Mouse (Mus musculus): ENCODE measurements around the gene Cit. TPM values are rescaled to one million over a fixed set of nuclear protein-coding genes. Genes with fewer than 3 reads are reported as not detected.

Cit gene
- polyA plus RNA-seq, 1 experiment from 2014 or later, result 28.4 TPM

DNA sequence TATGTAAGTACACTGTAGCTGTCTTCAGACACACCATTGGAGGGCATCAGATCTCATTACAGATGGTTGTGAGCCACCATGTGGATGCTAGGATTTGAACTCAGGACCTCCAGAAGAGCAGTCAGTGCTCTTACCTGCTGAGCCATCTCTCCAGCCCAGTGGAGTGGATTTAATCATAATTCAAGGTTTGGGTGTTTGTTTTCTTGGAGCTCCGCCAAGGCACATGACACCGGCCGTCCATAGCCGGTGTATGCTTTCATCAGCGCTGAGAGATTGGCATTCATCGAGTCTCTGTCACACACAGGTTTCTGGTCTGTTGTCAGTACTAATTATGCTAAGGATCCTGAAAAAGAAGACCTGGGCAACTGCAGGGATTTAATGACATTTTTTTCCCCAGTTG is 7.0 kb upstream of the Cit start:
- no peaks in the 10 kb centered on the region for H3K36me3 ChIP-seq
- H3K4me3 ChIP-seq, result no peak overlapping the region
- 88% methylated on average over 6 of the region's 6 CpGs for WGBS
- no peak overlapping the region for H3K4me2 ChIP-seq (replicated peaks)
- no peaks in the 10 kb centered on the region for H3K4me1 ChIP-seq
- ATAC-seq (ENCODE audit: low FRiP score, low read depth), result no peak
- H3K27ac ChIP-seq, result no peak overlapping the region
- H3K9ac ChIP-seq, result no peak overlapping the region
- H3K27me3 ChIP-seq (replicated peaks), result no peaks in the 10 kb centered on the region
- H3K9me3 ChIP-seq, result no peaks in the 10 kb centered on the region

GRCm38 (mm10) chr5:115840453-115840852 is 4.6 kb upstream of the Cit start:
- Histone ChIP-seq H3K27ac (no peak overlapping the region), H3K4me1 (peaks cover 12% of the 10 kb centered on the region), H3K9ac (no peak overlapping the region), H3K4me3 (no peak overlapping the region), H3K9me3 (no peaks in the 10 kb centered on the region), H3K4me2 (replicated peaks) (no peak overlapping the region), H3K27me3 (replicated peaks) (no peaks in the 10 kb centered on the region), H3K36me3 (no peaks in the 10 kb centered on the region)
- ATAC-seq (ENCODE audit: low FRiP score, low read depth), result no peak
- WGBS, result 92% methylated on average over 4 of the region's 5 CpGs

- no peaks in the 10 kb centered on the region for H3K27me3 ChIP-seq (replicated peaks)
- H3K4me3 ChIP-seq, result no peak overlapping the region
- peaks cover 19% of the 10 kb centered on the region for H3K4me1 ChIP-seq
- ATAC-seq (ENCODE audit: low FRiP score, low read depth), result no peak
- H3K27ac ChIP-seq, result no peak overlapping the region
- 75% methylated on average over 12 of the region's 12 CpGs for WGBS
- no peak overlapping the region for H3K9ac ChIP-seq
- H3K9me3 ChIP-seq, result no peaks in the 10 kb centered on the region
- H3K36me3 ChIP-seq, result no peaks in the 10 kb centered on the region
- no peak overlapping the region for H3K4me2 ChIP-seq (replicated peaks)
These were observed 3.9 kb upstream of the Cit start for GRCm38 (mm10) chr5:115840946-115841775.

GRCm38 (mm10) chr5:115844368-115844765 is 711 bp upstream of the Cit start:
- Histone ChIP-seq H3K4me2 (replicated peaks) (peak overlapping the region; percentile 98), H3K4me3 (peak overlapping the region; percentile 64), H3K9me3 (no peaks in the 10 kb centered on the region), H3K27me3 (replicated peaks) (no peaks in the 10 kb centered on the region), H3K36me3 (peaks cover 8% of the 10 kb centered on the region; the same call in 1 of the 2 replicates), H3K4me1 (peaks cover 30% of the 10 kb centered on the region), H3K9ac (peak overlapping the region; percentile 49), H3K27ac (no peak overlapping the region)
- no peak for ATAC-seq (ENCODE audit: low FRiP score, low read depth)
- 6% methylated on average over 12 of the region's 12 CpGs for WGBS

DNA sequence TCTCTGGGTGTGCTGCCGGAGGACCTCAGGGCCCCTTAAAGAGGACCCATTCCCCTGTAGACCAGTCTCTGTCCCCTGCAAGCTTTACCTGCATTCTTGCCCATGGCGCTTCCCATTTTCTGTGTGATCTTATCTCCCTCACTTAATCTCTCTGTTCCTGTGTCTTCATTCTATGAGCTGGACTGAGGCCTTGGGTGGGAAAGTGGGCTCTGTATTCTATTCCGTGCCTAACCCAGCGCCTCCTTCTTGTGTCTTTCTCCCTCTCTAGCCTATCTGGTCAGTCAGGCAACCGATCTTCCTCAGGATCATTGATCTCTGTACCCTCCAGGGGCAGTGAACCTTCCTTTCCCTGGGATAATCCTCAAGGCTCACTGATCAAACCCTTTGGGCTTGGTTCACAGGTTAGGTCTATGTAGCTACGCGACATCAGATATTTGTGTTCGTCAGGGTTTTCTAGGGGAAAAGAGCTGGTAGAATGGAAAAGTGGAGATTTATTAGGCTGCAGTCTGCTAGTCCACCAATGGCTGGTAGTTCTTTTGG is 627 bp downstream of the Cit start:
- ATAC-seq (ENCODE audit: low FRiP score, low read depth), result no peak
- Histone ChIP-seq H3K4me3 (peak overlapping the region; percentile 64), H3K27ac (no peak overlapping the region), H3K4me2 (replicated peaks) (peak overlapping the region; percentile 98), H3K36me3 (peaks cover 15% of the 10 kb centered on the region; the same call in 1 of the 2 replicates), H3K9me3 (no peaks in the 10 kb centered on the region), H3K4me1 (peaks cover 30% of the 10 kb centered on the region), H3K27me3 (replicated peaks) (no peaks in the 10 kb centered on the region), H3K9ac (peak overlapping the region; percentile 75)
- 33% methylated on average over 8 of the region's 8 CpGs for WGBS

- no peaks in the 10 kb centered on the region for H3K27me3 ChIP-seq (replicated peaks)
- ATAC-seq (ENCODE audit: low FRiP score, low read depth), result no peak
- H3K9me3 ChIP-seq, result no peaks in the 10 kb centered on the region
- no peak overlapping the region for H3K9ac ChIP-seq
- H3K36me3 ChIP-seq, result peaks cover 25% of the 10 kb centered on the region; the same call in 1 of the 2 replicates
- H3K4me3 ChIP-seq, result no peak overlapping the region
- no peak overlapping the region for H3K27ac ChIP-seq
- no peak overlapping the region; the same call in 1 of the 2 replicates for H3K4me2 ChIP-seq (replicated peaks)
- H3K4me1 ChIP-seq, result peaks cover 30% of the 10 kb centered on the region
- WGBS, result 93% methylated on average over 8 of the region's 8 CpGs
These were observed 2.1 kb downstream of the Cit start for GRCm38 (mm10) chr5:115847166-115847565.

DNA sequence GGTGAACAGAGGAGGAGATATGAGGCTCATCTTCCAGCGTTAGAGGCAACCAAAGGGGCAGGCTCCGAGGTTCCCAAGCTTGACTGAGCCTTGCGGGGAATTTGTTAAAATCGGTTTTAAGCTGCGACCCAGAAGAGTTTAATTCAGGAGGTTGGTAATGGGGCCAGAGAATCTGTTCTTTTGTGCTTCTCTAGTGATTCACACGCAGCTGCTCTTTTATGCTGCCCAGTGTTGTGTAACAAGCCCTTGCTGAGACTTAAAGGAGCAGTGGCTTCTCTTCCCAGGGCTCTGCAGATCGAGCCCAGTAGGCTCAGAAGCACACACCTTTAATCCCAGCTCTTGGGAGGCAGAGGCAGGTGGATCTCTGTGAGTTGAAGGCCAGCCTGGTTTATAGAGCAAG is 3.4 kb downstream of the Cit start:
- Histone ChIP-seq H3K4me3 (no peak overlapping the region), H3K9ac (no peak overlapping the region), H3K4me2 (replicated peaks) (0 out of 2 replicates have a peak overlapping the region, but pooled peaks have one; percentile 20), H3K36me3 (peaks cover 29% of the 10 kb centered on the region; the same call in 1 of the 2 replicates), H3K27ac (no peak overlapping the region), H3K4me1 (peaks cover 30% of the 10 kb centered on the region), H3K9me3 (no peaks in the 10 kb centered on the region), H3K27me3 (replicated peaks) (no peaks in the 10 kb centered on the region)
- 68% methylated on average over 7 of the region's 7 CpGs for WGBS
- ATAC-seq (ENCODE audit: low FRiP score, low read depth), result no peak

DNA sequence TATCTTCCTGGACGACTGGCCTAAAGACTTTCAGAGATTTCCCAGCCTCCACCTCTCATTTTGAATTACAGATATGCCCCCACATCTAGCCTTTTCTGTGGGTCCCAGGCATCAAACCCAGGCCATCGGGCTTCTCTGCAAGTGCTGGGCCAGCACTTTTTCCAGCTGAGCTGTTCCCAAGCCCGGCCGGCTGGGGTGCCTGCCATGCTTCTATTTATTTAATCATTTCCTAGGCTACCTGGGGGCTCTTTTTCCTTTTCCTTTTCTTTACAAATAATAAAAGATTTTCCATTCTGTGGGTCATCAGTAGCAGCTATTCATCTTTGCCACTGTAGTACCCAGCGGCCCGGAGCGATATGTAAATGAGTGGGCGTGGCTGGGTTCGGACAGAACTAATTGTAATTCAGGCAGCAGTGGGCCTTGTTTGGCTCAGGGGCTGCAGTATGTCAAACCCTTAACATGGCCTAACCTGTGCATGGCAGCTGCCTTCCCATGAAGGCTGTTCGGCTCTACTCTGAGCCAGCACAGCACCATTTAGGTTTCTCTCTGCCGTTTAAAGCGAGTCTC is 4.3 kb downstream of the Cit start:
- Histone ChIP-seq H3K36me3 (peaks cover 37% of the 10 kb centered on the region; the same call in 1 of the 2 replicates), H3K9me3 (no peaks in the 10 kb centered on the region)
- WGBS, result 60% methylated on average over 12 of the region's 12 CpGs

GRCm38 (mm10) chr5:115850250-115851028 is 5.4 kb downstream of the Cit start:
- H3K9me3 ChIP-seq, result no peaks in the 10 kb centered on the region

More for the DNA sequence above, 4.3 kb downstream of the Cit start:
- no peak overlapping the region for H3K4me2 ChIP-seq (replicated peaks)
- H3K4me1 ChIP-seq, result peaks cover 26% of the 10 kb centered on the region
- H3K27ac ChIP-seq, result no peak overlapping the region
- H3K4me3 ChIP-seq, result no peak overlapping the region
- H3K9ac ChIP-seq, result no peak overlapping the region
- H3K27me3 ChIP-seq (replicated peaks), result no peaks in the 10 kb centered on the region
- no peak for ATAC-seq (ENCODE audit: low FRiP score, low read depth)

GRCm38 (mm10) chr5:115851029-115851365 is 5.9 kb downstream of the Cit start:
- H3K27me3 ChIP-seq (replicated peaks), result no peaks in the 10 kb centered on the region
- H3K9ac ChIP-seq, result no peak overlapping the region
- H3K36me3 ChIP-seq, result peaks cover 43% of the 10 kb centered on the region; the same call in 1 of the 2 replicates
- H3K4me2 ChIP-seq (replicated peaks), result no peak overlapping the region
- H3K27ac ChIP-seq, result no peak overlapping the region
- no peak for ATAC-seq (ENCODE audit: low FRiP score, low read depth)
- H3K4me3 ChIP-seq, result no peak overlapping the region
- 81% methylated on average over 13 of the region's 13 CpGs for WGBS
- H3K4me1 ChIP-seq, result peaks cover 13% of the 10 kb centered on the region; the same call in 1 of the 2 replicates
- H3K9me3 ChIP-seq, result no peaks in the 10 kb centered on the region

More at GRCm38 (mm10) chr5:115850250-115851028, 5.4 kb downstream of the Cit start:
- Histone ChIP-seq H3K27ac (no peak overlapping the region), H3K9ac (no peak overlapping the region), H3K4me3 (no peak overlapping the region), H3K4me2 (replicated peaks) (no peak overlapping the region), H3K36me3 (peaks cover 41% of the 10 kb centered on the region; the same call in 1 of the 2 replicates), H3K4me1 (peaks cover 19% of the 10 kb centered on the region), H3K27me3 (replicated peaks) (no peaks in the 10 kb centered on the region)
- 91% methylated on average over 17 of the region's 17 CpGs for WGBS
- no peak for ATAC-seq (ENCODE audit: low FRiP score, low read depth)

- Histone ChIP-seq H3K36me3 (peaks cover 49% of the 10 kb centered on the region; the same call in 1 of the 2 replicates), H3K9ac (no peak overlapping the region), H3K27ac (no peak overlapping the region), H3K9me3 (no peaks in the 10 kb centered on the region), H3K4me1 (peaks cover 5% of the 10 kb centered on the region; the same call in 1 of the 2 replicates), H3K4me3 (no peak overlapping the region), H3K4me2 (replicated peaks) (no peak overlapping the region), H3K27me3 (replicated peaks) (no peaks in the 10 kb centered on the region)
- no peak for ATAC-seq (ENCODE audit: low FRiP score, low read depth)
- WGBS, result 93% methylated on average over 4 of the region's 4 CpGs
These were observed 7.4 kb downstream of the Cit start for GRCm38 (mm10) chr5:115852431-115852830.

- Histone ChIP-seq H3K27ac (no peak overlapping the region), H3K4me3 (no peak overlapping the region), H3K9ac (no peak overlapping the region), H3K36me3 (peaks cover 47% of the 10 kb centered on the region; the same call in 1 of the 2 replicates), H3K27me3 (replicated peaks) (no peaks in the 10 kb centered on the region), H3K4me2 (replicated peaks) (no peak overlapping the region), H3K9me3 (no peaks in the 10 kb centered on the region), H3K4me1 (no peaks in the 10 kb centered on the region)
- ATAC-seq (ENCODE audit: low FRiP score, low read depth), result no peak
- 87% methylated on average over 9 of the region's 9 CpGs for WGBS
These were observed 8.6 kb downstream of the Cit start for GRCm38 (mm10) chr5:115853691-115854090.

Data from neural tube, embryonic 12.5 days (tissue).